ENCODE assay signal across 8 mouse cellular contexts in genomic region chr4:99829094-99830073, GRCm38 (mm10). TPM values are rescaled to one million over a fixed set of nuclear protein-coding genes. Genes with fewer than 3 reads are reported as not detected.
DNase-seq lines count a peak whose midpoint lies in the region; ATAC-seq lines count a peak whose summit lies in the region.

Gene Efcab7 (plus strand): TSS chr4:99829198.

- H3K27ac ChIP-seq in heart, embryonic 14.5 days (replicated peaks in 1 of 2; ENCODE audit: control insufficient read depth in 1 of 2, insufficient read depth in 1 of 2, low read depth in 2 of 2, low read length in 2 of 2) = peak within 1 kb of the TSS; percentile 45 to 86; a peak in 3 of 4 replicates
- H3K27ac ChIP-seq in liver, embryonic 13.5 days = peak within 1 kb of the TSS; percentile 72
- peak within 1 kb of the TSS; percentile 89 for H3K27ac ChIP-seq in stomach, embryonic 16.5 days (ENCODE audit: low read length)

- peak within 1 kb of the TSS; percentile 84 to 96 for H3K4me3 ChIP-seq in heart, embryonic 14.5 days (ENCODE audit: control insufficient read depth in 1 of 2, insufficient read depth in 1 of 2, low read depth in 1 of 2, low read length in 2 of 2)
- H3K4me3 ChIP-seq in liver, embryonic 13.5 days (replicated peaks) = peak within 1 kb of the TSS; percentile 73
- H3K4me3 ChIP-seq in stomach, embryonic 16.5 days (replicated peaks; ENCODE audit: low read length) = peak within 1 kb of the TSS; percentile 67

- under 1% methylated on average over 48 of the region's 48 CpGs for WGBS in heart, embryonic 14.5 days
- WGBS in liver, embryonic 13.5 days (ENCODE audit: insufficient replicate concordance) = 1% methylated on average over 48 of the region's 48 CpGs
- WGBS in stomach, embryonic 16.5 days = under 1% methylated on average over 48 of the region's 48 CpGs

- peak within 1 kb of the TSS; percentile 84 for H3K4me2 ChIP-seq in heart, embryonic 14.5 days (ENCODE audit: low read length)
- peak within 1 kb of the TSS; percentile 79 for H3K4me2 ChIP-seq in liver, embryonic 13.5 days
- H3K4me2 ChIP-seq in stomach, embryonic 16.5 days (ENCODE audit: low read depth, low read length) = peak within 1 kb of the TSS; percentile 71

- peak; percentile 91 for ATAC-seq in CD4-positive, CD25-positive, alpha-beta regulatory T cell, adult 4 months
- peak; percentile 61 for ATAC-seq in heart, embryonic 14.5 days (ENCODE audit: insufficient number of reproducible peaks, insufficient read depth, low FRiP score, low read depth)
- peak; percentile 92 for ATAC-seq in liver, embryonic 13.5 days (ENCODE audit: low read depth)
- peak; percentile 88 for ATAC-seq in stomach, embryonic 16.5 days (ENCODE audit: insufficient read depth, low FRiP score)

- no peaks in the 10 kb centered on the region for H3K36me3 ChIP-seq in heart, embryonic 14.5 days (ENCODE audit: control insufficient read depth, insufficient read depth, low read length)
- H3K36me3 ChIP-seq in liver, embryonic 13.5 days = no peaks in the 10 kb centered on the region
- no peaks in the 10 kb centered on the region for H3K36me3 ChIP-seq in stomach, embryonic 16.5 days (ENCODE audit: control insufficient read depth, insufficient read depth, low read length)

- H3K4me1 ChIP-seq in heart, embryonic 14.5 days (ENCODE audit: control insufficient read depth in 2 of 2, insufficient read depth in 2 of 2, low read length in 2 of 2) = peaks cover 0 to 9% of the 10 kb centered on the region in 2 experiments; a peak in 2 of 4 replicates
- peaks cover 13% of the 10 kb centered on the region for H3K4me1 ChIP-seq in liver, embryonic 13.5 days (replicated peaks)
- peaks cover 7% of the 10 kb centered on the region; the same call in 1 of the 2 replicates for H3K4me1 ChIP-seq in stomach, embryonic 16.5 days (ENCODE audit: control insufficient read depth, insufficient read depth, low read length)

- no peaks in the 10 kb centered on the region for H3K9me3 ChIP-seq in heart, embryonic 14.5 days (ENCODE audit: control insufficient read depth, low read length)
- H3K9me3 ChIP-seq in liver, embryonic 13.5 days (replicated peaks) = no peaks in the 10 kb centered on the region
- no peaks in the 10 kb centered on the region for H3K9me3 ChIP-seq in stomach, embryonic 16.5 days (replicated peaks; ENCODE audit: control insufficient read depth, low read length)

- H3K9ac ChIP-seq in heart, embryonic 14.5 days (ENCODE audit: low read length) = peak within 1 kb of the TSS; percentile 85
- peak within 1 kb of the TSS; percentile 77 for H3K9ac ChIP-seq in liver, embryonic 13.5 days
- peak within 1 kb of the TSS; percentile 93 for H3K9ac ChIP-seq in stomach, embryonic 16.5 days (ENCODE audit: low read length)

- no peaks in the 10 kb centered on the region for H3K27me3 ChIP-seq in heart, embryonic 14.5 days (ENCODE audit: control insufficient read depth, insufficient read depth, low read length)
- no peaks in the 10 kb centered on the region for H3K27me3 ChIP-seq in liver, embryonic 13.5 days
- H3K27me3 ChIP-seq in stomach, embryonic 16.5 days (ENCODE audit: control insufficient read depth, insufficient read depth, low read length) = no peaks in the 10 kb centered on the region

- DNase-seq in c-Kit-negative CD71-positive TER-119-positive erythroid progenitor cells, embryonic 14.5 days (ENCODE audit: low read depth, low spot score) = peak; percentile 77
- peak; percentile 61 for DNase-seq in fibroblast of lung, adult 2 months (ENCODE audit: low read depth)
- DNase-seq in kidney, postnatal 14 days = peak; percentile 84
- peak; percentile 78 for DNase-seq in liver, embryonic 13.5 days
- peak; percentile 90 for DNase-seq in neural tube, embryonic 10.5 days (ENCODE audit: extremely low spot score, low spot score)

RNA-seq across cellular contexts. Expression of gene Efcab7, which starts in this region (rescaled TPM):
- polyA plus RNA-seq in CD4-positive, CD25-positive, alpha-beta regulatory T cell, adult 4 months (2017; shearing (Covaris generic)) = 1 to 10 TPM; 3.6 to 6.9 TPM
- polyA plus RNA-seq in heart, embryonic 14.5 days (2014; fragmentation: Nextera tagmentation; extraction: Ambion mirVana) = 6.9 and 11.8 TPM in 2 replicates
- polyA plus RNA-seq in liver, embryonic 13.5 days (2015; fragmentation: Nextera tagmentation; extraction: Ambion mirVana) = 5.7 and 6.7 TPM in 2 replicates
- polyA plus RNA-seq in stomach, embryonic 16.5 days (2015; fragmentation: Nextera tagmentation; extraction: Ambion mirVana) = 16.9 and 19.6 TPM in 2 replicates

Comparison
In these comparisons a context has a peak if more than half of its experiments do, and no peak if none do; other contexts are left out.
1. Peak in every context shown above with its lines: DNase-seq, ATAC-seq, H3K4me3 ChIP-seq and H3K27ac ChIP-seq.